Mouse (Mus musculus) CD4-positive, CD25-positive, alpha-beta regulatory T cell (primary cell): ENCODE results near the gene Poln. TPM values are rescaled to one million over a fixed set of nuclear protein-coding genes. Genes with fewer than 3 reads are reported as not detected.

Experiments
- polyA plus RNA-seq: library from polyadenylated mRNA; unstranded; fragments of 100-300 nt; shearing (Covaris generic); gene quantifications from one replicate; pipeline ENCODE4 v1.2.1, GENCODE M21; 2017

Poln gene
- polyA plus RNA-seq, result 1.4 TPM

GRCm38 (mm10) chr5:34168950-34169891, at the start of gene Poln, which contains the start of gene Haus3:
TSS of gene Poln (minus strand) at chr5:34169448.
TSS of gene Haus3 (minus strand) at chr5:34169527.

DNA sequence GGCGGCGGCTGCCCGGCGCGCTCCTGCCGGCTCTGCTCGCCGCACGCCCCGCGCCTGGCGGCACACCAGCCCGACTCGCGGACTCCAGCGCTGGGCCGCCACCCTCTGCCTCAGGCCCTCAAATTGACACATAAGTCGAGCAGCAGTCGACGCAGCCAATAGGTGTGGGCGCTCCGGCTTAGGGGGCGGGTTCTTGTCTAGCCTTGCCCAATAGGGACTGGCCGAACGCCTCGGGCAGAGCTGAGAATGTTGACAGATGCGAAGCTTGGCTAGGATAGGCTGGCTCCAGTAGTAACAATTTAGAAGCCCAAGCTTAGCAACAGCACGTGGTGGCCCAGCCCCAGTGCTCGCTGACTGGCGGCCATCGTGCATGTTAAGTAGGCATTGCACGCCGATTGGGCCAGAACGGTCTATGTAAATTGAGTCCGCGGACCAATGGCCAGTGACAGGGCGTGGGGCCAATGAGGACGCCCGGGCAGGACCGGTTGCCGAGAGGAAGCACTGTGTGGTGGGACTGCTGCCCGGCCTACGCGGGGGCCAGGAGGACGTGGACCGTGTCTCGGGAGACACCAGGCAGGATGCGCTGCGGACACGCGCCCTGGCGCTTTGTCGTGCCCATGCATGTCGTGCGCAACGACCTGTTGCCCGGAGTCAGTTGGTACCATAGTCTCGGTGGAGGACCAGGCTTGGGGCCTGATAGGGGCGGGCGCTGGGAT, 18.5 kb upstream of the Poln start, which contains the start of gene Mxd4:
TSS of gene Mxd4 (minus strand) at position 120 of the 716 bp plus-strand sequence.

DNA sequence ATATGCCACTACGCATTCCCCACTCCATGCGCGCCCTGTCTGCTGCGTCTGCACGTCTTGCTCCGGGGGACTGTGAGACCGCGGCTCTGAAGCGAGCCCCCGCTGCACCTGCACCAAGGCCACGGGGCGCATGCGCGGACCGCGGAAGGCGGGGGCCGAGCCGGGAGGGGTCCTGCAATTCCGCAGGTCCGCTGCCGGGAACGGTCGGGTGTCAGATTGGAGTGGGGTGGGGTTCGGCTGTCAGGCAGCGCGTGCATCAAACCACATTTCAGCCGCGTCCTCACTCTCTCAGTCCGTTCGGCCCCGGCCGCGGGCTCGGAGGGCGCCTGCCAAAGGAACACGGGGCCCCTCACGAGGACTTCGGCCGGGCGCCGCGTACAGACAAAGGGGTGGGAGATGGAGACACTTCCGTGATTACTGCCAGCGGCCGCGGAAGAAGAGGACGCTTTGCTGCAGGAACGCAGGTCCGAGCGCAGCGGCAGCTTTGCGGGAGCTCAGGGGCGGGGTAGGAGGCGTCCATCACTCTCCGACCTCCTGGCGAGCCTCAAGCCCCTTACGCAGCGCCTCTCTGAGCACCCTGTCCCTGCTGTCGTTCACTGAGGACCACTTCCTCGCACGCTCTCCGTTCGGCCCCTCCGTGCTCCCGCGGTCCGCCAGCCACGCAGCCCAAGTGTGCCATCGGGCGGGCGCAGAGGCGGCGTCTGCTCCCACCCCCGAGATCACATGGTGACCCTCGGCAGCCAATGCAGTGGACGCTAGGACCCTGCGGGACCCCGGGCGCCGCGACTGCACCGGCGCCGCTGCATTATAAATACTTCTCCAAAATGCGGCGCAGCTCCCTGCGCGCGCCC, 173.2 kb downstream of the Poln start, which contains the start of gene Nat8l:
TSS of gene Nat8l (plus strand) at position 142 of the 851 bp plus-strand sequence.

GRCm38 (mm10) chr5:33983309-33984121, 185.7 kb downstream of the Poln start, which contains the start of gene Gm1673:
TSS of gene Gm1673 (plus strand) at chr5:33983433.

Other genes with a start within 250 kb of the Poln start
- gene Nelfa, start 233.0 kb downstream of the Poln start, polyA plus RNA-seq, result 49.0 TPM
- 0.59 TPM for gene Gm1673, start 186.0 kb downstream of the Poln start, polyA plus RNA-seq
- gene Nat8l, start 173.5 kb downstream of the Poln start, polyA plus RNA-seq, result not detected
- 66.5 TPM for gene Haus3, start 79 bp upstream of the Poln start, polyA plus RNA-seq
- gene Mxd4, start 18.3 kb upstream of the Poln start, polyA plus RNA-seq, result 82.4 TPM
- gene Zfyve28, start 119.0 kb upstream of the Poln start, polyA plus RNA-seq, result 4.0 TPM
- not detected for gene Cfap99, start 119.2 kb upstream of the Poln start, polyA plus RNA-seq
- 147 TPM for gene Rnf4, start 166.8 kb upstream of the Poln start, polyA plus RNA-seq
- gene Fam193a, start 200.5 kb upstream of the Poln start, polyA plus RNA-seq, result 24.2 TPM